Mouse (Mus musculus) heart, adult 11 months (tissue): ENCODE measurements around the gene Ulk4.

Experiments used
- DNase-seq: peaks from one replicate; pipeline ENCODE4 v3.0.0; 2022

The Ulk4 gene

DNA sequence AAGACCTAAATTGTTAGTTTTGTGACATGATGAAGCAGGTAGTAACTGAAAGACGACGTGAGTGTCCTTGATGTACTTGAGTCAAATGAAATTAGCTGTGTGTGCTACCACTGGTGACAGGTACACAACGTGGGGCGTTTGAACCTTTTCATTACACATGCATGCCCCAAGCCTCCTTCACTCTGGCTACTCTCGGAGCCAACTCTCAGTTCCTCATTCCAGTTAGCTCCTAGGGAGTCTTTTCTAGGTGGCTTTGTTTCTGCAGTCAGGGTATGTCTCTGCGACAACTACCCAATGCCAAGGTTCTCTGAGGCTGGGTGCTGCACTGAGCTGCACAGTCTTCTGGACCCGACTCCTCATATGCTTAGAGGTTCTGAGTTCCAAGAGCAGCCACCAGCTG lies 100.6 kb downstream of the Ulk4 start:
- peak; percentile 50 for DNase-seq

DNA sequence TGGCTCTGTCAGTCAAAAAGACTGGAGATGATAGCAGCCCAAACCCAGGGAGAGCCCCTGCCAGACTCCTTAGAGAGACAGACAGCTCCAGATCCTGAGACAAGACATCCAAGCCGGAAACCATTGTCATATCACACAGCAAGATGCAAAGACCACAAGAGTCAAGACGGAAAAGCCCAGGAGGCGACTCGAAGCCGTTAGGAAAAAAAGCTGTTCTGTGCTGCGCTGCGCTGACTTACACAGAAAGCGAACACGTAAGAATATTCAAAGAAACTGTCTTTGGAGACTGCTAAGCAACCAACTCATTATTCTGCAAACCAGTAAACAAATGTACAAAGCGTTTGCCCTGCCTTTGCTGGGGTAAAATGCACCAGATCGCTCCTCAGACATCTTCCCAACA lies 101.8 kb downstream of the Ulk4 start:
- DNase-seq: no peak

DNA sequence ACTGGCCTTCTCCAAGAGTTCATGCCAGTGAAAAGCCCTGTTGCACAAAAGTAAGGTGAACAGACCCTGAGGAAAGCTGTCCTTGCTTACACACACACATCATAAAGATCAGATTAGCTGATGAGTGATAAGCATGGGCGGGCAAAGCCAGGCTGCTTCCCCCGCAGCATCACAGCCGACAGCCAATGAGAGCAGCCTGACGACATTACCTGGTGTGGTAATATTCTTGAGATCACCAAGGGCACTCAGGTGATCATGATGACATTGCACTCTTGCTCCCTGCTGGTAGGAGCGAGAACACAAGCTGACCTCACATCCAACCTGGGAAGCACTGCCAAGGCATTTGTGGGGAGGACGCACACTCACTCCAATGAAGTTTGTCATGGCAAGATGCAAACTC lies 104.9 kb downstream of the Ulk4 start:
- no peak for DNase-seq

DNA sequence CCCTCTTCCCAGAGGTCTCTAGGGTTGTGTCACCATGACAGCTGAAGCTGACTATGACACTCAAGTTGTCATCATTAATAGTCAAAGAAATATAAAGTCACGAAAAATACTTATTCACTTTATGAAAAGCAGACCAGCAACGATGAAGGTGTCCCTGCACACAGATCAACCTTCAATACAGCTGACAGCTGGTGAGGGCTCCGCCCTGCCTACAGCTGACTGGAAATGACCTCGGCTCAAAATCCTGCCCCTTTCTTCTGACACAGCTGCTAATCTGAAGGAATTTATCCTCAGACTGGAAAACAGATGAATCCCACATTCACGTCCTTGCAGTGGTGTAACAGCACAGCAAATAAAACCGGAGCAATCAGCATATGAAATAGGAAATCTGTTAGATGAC lies 105.4 kb downstream of the Ulk4 start:
- no peak for DNase-seq

DNA sequence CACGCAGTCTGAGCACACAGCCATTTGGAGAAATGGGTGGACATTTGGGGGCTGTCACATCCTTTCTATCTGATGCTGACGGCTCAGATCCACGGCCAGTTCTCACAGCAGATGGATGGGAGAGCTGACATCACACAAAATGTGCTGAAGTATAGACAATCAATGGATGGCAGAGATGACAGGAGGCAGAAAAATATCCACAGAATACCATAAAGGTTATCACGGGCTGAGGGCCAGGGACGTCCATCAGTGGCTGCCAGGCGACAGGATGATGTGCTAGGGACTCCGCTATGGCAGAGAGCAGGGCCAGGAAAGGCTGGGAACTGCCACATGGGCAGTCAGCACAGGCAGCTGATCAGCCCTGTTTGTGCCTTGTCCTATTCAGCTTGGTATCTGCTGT lies 112.4 kb downstream of the Ulk4 start:
- no peak for DNase-seq

DNA sequence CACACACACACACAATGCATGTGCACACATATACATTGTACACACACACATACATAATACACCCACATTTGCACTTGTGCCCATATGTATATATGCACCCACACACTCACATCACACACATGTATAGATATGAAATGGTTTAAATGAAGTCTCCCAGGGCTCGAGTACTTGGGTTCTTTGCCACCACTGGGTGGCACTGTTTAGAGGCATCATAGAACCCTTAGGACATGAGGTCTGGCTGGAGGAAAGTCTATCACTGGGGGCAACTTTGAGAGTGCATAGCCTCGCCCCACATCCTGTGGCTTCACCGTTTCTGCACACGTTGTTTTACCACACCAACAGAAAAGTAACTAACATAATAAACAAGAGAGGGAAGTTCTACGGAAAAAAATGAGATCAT lies 114.2 kb downstream of the Ulk4 start:
- no peak for DNase-seq

DNA sequence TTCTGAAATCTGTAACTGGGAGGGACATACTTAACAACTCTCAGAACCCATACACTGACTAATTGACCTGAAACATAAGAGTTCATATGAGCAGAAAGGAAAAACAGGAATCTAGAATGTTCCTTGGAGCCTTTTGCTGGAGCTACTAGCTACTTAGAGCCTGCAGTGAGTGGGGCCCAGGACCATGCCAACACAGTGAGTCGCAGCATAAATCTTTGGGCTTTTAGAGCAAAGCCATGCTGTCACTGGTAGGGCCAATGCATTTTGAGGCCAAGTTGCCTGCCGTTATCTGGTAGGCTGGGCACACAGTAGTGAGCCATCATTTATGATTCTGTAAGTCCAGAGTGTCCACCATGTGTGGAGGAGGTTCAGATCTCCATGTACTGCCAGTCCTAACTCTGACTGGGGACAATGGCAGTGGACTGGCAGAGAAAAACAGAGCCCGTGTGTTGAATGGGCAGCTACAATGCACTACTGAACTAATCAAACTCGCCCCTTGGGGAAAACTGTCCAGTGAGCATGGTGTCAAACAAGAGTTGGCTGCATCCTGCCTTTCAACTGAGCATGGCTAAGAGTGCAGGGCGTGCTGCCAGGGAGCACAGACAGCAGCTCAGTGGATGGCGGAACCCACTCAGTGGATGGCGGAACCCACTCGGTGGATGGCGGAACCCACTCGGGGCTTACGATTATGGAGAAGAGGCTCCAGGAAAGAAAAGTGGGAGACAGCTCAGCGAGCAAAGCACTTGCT lies 115.0 kb downstream of the Ulk4 start:
- no peak for DNase-seq

DNA sequence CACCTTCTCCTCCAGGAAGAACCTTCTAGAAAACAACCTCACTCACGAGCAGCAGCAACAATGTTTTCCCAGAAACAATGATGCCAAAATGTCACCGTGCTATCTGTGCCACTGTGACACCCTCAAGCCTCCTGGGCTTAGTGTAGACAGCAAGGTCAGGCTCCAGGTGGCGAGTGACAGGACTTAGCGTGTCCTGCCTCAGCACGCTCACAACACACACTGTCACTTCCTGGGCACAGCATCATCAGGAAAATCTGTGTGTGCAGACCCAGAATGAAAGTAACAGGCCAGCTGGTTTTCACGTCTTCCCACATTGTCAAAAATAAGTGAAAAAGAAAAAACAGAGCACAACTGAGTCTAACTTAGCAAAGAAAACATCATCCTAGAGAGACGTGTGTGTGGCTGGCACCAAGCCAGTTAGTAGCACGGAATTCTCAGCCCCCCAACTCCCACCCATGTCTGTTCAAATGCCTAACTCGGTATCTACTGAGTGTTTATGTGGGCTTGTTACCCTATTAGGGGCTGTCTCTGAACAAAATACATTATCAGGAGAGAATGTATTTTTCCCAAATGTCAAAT lies 120.7 kb downstream of the Ulk4 start:
- DNase-seq: no peak

DNA sequence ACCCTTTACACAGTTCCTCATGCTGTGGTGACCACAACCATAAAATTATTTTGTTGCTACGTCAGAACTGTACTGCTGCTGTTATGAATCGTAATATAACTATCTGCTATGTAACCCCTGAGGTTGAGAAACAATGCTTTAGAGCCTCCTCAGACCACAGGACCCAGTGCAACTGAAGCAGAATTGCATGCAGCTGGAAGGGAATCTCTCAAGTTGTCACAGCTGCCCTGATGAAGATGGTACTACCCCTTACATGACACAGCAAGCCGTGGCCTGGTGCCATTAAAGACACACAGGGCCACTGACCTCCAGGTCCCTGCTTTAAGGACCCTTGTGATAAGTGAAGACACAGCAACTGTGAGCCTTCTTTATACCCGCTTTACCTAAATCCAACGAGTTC lies 123.7 kb downstream of the Ulk4 start:
- DNase-seq: no peak

DNA sequence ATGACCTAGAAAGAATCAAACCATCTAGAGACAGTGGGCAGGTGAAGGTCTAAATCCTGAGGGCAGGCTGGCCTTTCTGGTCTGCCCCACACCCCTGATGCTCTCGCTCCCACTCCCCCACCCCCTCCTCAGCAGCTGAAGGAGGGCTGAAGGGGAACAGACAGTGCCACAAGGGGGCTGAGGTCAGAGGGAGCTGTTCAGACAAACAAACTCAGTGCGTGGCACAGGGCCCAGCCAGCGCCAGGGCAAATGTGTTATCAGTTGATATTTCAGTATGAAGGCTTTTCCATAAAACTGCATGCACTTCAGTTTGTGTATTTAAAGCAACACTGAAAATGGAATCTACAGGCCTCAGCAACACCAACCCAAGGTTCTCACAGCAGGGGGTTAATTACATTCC lies 128.4 kb downstream of the Ulk4 start:
- no peak for DNase-seq

DNA sequence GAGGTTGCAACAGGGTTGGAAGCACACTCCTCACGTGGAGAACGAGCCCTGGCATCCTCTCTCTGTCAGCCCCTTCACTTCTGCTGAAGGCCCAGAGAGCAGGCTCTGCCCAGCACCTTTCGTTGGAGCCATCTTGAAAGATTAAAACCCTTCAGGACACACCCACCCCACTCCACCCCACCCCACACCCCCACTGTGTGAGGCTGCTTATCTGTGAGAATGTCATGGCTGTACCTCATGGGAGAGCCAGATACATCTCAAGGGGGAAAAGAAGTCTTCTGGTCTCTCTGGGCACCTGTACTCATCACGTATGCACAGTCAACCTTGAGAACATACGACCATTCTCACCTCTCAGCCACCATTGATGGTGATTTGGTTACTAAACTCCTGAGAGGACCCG lies 133.8 kb downstream of the Ulk4 start:
- no peak for DNase-seq

DNA sequence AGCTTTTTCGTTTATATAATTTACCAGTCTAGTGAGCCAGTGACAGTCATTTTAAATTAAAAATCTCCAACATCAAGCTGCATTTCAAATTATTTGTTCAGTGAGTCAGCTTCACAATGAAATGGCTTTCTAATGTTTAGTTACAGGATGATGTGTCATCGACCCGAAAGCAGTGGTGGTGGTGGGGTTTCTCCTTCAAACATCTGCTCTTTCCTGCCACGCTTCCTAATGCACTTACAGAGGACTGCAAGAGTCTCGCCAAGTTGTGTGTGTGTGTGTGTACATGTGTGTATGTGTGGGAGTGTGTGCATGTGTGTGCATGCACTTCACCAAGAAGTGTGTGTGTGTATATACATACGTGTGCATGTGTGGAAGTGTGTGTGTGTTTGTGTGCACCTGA lies 144.4 kb downstream of the Ulk4 start:
- no peak for DNase-seq

DNA sequence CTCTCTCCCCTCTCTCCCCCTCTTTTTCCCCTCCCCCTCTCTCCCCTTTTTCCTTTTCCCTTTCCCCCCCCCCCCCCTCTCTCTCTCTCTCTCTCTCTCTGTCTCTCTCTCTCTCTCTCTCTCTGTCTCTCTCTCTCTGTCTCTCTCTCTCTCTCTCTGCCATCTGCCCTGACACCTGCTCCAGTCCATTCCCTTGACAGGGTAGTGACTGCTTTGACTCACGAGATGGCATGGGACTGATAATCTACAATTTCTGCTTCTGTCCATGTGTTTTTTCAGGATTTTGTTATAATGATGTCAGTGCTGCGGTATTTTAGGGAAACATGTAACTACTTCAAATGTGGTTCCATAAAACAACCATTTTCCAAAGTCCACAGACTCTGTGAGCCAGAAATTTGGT lies 147.5 kb downstream of the Ulk4 start:
- no peak for DNase-seq

DNA sequence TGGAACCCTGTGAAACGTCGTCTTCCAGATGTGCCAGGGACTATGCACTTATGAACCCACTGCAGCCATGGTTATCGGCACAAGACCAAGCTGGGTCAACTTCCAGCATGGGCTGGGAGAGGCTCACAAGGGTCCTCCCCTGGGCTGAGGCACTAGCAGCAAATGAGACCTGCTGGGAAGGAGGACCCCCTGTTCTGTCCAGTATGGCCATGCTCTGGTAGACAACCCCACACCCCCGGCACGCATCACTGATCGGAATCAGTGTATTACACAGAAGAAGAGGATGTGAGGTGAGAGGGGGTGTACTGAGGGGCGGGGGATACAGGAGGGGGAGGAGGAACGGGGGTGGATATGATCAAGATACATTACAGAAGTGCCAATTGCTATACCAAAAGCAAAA lies 148.1 kb downstream of the Ulk4 start:
- no peak for DNase-seq

DNA sequence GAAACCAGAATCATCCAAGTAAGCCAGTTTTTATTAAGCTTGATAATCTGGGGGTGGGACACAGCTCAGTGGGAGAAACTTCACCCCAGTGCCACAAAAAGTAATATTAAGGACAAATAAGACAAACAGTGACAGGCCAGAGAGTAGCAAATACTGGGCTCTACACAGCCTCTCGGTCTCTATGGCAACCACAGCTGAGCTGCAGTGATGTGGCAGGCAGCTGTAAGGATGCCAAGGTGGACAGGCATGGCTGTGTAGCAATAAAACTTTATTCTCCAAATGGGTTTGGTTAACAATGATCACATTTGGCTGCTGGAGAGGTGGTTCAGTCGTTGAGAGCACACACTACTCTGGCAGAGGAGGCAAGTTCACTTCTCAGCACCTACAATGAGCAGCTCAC lies 150.0 kb downstream of the Ulk4 start:
- no peak for DNase-seq

DNA sequence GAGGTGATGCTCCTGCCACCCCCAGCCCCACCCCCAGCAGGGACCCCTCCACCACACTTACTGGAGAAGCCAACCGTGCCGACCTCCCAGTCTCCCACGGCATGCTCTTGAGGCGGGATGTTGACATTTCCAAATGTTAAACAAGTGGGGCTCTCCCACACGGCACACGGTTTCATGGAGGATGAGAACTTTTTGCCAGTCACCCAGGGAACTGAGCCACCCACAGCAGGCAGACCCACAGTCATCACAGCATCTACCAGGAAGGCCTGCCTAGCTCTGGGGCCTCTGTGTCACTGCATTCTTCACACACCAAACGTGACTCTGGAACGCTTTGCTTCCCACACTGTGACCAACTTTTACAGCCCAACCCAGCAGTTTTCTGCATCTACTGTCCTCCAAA lies 152.3 kb downstream of the Ulk4 start:
- no peak for DNase-seq

DNA sequence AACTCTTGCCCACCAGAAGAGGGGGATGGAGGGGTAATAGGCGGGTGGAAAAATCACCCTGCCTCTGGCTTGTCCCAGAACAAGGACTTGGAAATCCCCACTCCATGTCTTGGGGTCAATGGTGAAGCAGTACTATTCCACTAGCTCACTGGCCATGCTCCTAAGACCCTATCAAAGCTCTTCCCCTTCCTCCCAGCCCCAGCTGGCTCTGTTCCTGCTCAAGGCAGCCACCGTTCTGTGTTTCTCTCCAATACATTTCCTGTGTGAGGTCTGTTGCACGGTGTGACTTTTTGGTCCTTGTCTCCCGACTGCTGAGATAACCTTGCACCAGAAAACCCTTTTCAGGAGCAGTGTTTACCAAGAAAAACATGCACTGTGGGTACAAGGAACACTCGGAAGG lies 155.0 kb downstream of the Ulk4 start:
- DNase-seq: no peak

DNA sequence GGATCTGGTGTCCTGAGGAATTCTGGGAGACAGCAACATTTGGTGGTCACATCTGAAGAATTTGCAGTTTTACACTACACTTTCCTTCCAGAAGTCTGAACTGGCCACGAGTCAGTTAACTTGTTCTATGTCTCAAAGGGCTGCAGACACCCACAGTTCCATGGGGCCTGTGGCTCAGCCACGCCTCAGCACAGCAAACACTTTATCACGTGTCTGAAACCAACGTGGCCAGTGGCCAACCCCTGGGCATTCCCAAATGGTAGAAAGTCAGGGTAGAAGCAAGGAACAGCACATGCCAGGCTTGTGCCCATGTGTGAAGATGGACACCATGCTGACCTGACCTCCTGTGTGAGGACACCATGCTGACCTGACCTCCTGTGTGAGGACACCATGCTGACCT lies 159.1 kb downstream of the Ulk4 start:
- no peak for DNase-seq

DNA sequence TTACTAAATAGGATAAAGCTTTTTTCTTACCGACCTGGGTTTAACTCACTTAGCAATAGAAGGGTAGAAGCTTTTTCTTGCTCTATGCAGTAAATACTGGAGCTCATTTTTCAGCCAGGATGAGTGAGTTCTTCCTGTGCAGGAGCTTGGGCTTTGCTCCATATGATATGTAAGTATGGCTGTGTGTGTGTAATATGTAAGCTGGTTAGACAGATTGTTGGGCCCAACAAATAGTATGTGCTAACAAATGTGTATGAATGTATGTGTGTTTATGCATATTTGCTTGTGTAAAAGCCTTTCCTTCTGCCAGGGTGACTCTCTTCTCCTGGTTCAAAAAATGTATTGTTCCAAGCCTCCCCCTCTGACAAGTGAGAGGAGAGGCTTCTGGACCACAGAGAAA lies 164.9 kb downstream of the Ulk4 start:
- DNase-seq: no peak

DNA sequence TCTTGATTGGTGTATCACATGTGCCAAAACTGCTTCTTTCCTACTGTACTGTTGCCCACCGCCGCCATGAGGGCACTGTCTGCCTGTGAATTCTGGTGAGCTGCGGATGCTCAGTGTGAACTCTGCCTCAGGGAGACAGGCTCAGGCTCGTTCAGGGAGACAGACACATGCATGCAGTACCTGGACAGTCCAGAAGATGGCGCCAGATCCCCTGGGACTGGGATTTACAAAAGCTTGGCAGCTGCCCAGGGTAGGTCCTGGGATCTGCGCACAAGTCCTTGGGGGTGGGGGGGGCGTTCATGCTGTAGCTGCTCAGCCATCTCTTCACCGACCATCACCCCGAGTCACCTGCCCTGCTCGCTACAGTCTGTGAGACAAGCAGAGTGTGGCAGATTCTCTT lies 168.9 kb downstream of the Ulk4 start:
- DNase-seq: no peak

DNA sequence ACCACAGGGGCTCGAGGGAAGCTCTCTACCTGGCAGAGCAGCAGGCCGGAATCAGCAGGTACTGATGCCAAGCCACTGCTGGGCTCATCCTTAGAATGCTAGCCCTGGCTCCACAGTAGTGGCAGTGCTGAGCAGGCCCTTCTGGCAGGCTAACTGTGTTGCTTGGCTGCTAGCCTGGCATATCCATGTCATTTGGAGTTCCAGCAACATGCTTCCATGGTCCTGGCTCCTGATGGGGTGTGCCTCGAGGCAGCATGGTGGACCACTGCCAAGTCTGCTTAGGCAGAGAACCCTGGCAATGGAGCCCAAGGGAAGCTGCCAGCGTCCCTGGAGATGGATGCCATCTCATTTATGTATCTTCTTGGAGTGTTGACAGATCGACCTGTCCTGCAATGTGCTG lies 169.4 kb downstream of the Ulk4 start:
- DNase-seq: peak; percentile 96

DNA sequence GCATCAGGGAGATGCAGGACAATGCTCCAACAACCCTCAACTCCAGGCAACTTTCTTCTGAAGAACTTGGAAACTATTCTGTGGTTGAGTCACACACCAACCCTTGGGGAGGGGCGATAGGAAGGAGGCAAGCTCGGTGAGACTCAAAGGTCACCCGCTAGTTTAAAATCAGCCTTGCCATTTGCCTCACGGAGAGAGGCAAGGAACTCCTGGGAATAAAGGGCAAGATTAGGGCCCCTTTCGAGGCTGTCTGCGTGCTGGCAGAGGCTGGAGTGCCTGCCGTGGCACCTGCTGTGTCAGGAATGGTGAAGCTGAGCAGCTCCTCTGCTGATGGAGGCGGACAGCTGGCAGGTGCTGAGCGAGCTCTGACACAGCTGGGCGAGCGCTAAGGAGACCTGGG lies 169.9 kb downstream of the Ulk4 start:
- no peak for DNase-seq

DNA sequence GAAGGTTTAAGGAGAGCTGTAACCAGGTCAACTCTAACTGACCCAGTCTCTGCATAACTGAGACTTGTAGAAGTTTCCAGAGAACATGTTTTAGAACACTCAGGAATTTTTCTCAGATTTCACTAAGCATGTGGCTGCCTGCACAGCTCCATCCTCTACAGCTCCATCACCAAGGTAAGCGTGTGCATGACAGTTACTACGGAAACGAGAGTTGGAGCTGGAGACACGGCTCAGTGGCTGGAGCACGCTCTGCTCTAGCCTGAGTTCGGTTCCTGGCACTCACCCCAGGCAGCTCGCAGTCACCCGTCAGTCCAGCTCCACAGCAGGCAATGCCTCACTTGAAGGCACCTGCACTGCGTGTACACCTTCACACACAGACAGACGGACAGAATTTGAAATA lies 175.5 kb downstream of the Ulk4 start:
- no peak for DNase-seq

DNA sequence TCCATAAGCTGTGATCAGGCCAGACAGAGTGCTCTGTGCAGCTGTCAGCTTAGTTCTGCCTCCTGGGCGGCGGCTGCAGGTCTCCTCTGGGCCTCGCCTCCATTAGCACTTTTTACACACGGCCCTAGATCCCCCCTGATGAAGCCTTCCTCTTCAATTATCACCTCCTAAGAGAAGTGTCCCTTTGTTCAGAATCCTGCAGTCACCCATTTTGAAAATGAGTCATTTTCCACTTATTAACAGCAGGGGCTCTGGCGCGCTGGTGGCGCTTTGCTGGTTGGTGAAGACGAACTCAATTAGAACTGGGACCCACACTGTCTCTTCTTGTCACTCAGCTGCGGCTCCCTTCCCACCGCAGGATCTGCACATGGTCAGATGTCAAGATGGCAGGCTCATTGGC lies 177.5 kb downstream of the Ulk4 start:
- DNase-seq: no peak

DNA sequence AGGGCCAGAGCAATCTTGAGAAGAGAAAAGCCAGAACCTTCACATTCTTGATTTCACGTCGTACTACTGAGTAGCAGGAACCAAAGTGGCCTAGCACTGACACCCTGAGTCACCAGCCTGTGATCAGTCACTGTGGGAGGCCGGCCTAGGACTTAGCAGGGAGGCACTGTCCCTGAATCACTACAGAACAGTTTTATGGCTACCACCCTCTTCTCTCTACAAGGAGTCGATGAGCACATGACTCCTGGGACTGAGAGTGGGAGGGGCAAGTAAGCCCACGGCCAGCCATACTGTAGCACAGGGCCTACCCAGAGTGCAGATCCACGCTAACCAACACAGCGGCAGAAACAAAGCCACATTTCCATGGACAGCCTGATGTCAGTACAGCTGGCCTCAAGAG lies 183.2 kb downstream of the Ulk4 start:
- no peak for DNase-seq
